Mouse (Mus musculus): ENCODE data around the gene Vps8. TPM values are rescaled to one million over a fixed set of nuclear protein-coding genes. Genes with fewer than 3 reads are reported as not detected.

Gene Vps8
- polyA plus RNA-seq, 2 experiments from 2014 or later = 11.7 to 21.9 TPM

GRCm38 (mm10) chr16:21404631-21405030, 18.3 kb upstream of the Vps8 start:
- no peak for ATAC-seq

- no peak for ATAC-seq
Observed at GRCm38 (mm10) chr16:21405224-21405969, 17.5 kb upstream of the Vps8 start.

GRCm38 (mm10) chr16:21406136-21406535, 16.8 kb upstream of the Vps8 start:
- ATAC-seq = no peak

DNA sequence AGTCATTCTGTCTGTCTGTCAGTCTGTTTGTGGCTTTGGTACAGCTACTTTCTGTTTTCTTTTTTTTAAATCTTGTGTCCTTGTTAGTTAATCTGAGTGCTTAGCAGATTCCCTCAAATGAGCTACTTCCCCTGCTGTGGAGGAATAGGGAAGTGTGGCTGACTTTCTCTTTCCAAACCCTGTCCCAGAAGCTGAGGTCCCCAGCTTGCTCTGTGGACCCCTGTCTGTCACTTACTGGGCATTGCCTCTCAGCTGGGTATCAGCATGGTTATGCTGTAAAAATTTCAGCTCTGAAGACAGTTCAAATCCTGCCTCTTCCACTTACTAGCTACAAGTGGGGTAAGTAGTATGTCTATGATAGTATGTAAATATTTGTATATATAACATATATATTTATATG, 11.1 kb upstream of the Vps8 start:
- no peak for ATAC-seq

DNA sequence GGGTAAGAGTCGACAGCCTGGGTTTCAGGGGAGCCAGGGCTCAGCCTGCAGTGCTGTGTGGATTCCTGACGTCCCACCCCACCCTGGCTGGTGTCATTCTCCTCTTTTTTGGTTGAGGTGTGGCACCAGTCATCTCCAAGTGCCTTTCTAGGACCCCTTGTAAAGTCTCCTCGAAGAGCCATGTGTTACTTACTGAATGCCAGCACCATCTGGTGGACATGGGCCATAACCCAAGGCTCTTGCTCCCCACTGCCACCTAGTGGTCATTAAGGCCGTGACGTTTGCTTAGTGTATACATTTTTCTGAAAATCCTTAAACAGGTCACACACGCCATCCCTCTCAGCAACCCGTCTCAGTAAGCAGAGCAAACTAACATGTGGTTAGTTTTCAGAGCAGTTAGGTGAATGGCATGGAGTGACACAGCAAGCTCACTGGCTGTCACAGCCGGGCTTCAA, 10.3 kb upstream of the Vps8 start:
- peak; percentile 97 for ATAC-seq

DNA sequence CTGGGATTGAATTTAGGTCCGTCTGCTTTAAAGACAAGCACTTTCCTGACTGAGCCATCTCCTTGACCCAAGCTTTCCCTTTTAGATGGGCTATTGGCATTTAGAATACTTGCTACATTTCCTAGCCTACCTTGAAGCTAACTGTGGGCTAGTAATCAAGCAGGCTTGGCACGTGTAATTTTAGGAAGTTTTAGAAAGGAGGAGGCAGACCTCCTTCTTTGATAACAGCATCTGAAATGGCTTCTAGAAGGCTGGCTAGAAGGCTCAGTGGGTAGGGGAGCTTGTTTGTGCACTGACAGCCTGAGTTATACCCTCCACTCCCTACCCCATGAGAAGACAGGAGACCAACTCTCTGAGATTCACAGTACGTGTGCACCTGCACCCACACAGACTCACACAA, 9.1 kb upstream of the Vps8 start:
- no peak for ATAC-seq

DNA sequence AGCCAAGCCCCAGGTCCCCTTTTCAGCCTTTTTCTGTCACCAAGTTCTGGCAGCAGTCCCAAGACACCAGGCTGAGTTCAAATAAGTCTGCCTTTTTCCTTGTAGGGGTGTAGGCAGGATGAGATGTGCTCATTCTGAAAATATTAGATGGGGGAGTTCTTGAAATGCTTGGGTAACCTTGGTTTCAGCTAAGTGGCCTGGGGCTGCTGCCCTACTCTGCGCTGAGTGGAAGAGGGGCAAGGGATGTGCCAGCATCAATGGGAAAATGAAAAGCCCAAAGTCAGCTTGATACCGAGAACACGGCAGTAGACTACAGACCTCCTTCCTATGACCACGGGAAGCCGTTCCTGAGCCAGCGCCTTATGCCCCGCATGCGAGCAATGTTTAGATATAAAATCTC, 7.8 kb upstream of the Vps8 start:
- ATAC-seq = no peak

DNA sequence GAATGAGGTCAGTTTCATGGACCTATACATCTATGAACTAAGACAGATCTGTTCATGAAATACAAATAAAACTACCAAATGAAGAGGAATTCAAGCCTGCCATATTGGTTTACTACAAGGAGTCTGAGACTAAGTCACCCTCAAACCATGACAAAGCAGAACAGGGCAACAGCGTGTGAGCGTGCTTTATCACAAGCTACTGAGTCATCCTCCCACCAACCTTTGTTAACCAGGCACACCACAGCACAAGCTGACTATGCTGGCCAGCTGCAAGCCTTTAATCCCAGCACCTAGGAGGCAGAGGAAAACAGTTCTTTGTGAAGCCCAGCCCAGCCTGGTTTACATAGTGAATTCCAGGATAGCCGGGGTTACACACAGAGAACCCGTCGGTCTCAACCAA, 4.9 kb upstream of the Vps8 start:
- no peak for ATAC-seq

GRCm38 (mm10) chr16:21423546-21423910, 610 bp downstream of the Vps8 start:
- ATAC-seq = peak; percentile 28

- no peak for ATAC-seq
Observed at GRCm38 (mm10) chr16:21428131-21428530, 5.2 kb downstream of the Vps8 start.

DNA sequence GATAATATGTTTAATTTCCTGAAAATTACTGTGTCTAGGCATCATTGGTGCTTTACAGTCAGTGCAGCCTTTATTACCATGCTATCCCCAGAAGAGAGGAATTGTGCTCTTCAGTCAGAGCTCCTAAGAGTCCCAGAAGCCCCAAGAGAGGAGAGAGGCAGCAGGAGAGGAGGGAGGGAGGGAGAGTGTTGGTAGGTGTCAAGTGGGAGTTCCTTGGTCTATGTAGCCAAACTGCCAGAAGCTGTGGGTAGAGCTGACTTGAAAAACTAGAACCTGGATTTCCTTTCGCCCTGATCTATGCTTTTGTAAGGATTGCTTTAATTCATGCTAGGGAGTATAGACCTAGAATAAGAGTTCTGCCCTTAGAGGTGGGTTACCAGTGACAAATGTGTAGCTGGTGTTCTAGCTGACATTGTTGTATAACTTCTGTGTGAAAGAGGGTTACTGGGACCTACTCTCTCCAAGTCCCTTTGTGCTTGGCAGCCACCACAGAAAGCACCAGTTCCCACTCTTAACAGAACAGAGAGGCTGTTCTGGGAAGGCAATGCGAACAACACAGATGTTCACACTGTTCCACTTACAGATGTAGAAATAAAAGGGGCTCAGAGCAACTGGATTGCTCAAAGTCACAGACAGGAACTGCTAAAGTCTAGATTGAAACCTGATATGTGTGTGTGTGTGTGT, 7.6 kb downstream of the Vps8 start:
- ATAC-seq = no peak

DNA sequence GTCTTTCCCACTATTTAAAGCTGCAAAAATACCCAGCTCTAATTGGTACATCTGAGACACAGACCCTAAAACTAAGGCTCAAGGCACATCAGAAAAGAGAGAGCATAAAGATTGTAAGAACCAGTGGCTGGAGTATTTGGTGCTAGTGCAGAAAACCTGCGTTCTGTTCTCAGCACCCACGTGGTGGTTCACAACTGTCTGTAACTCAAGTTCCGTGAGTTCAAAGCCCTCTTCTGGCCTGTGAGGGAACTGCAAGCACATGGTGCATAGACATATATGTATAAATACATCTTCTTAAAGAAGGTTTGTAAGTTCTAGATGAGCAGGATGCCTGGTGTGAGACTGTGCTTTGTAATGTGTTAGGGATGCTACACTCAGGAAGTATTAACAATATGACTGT, 8.7 kb downstream of the Vps8 start:
- no peak for ATAC-seq

DNA sequence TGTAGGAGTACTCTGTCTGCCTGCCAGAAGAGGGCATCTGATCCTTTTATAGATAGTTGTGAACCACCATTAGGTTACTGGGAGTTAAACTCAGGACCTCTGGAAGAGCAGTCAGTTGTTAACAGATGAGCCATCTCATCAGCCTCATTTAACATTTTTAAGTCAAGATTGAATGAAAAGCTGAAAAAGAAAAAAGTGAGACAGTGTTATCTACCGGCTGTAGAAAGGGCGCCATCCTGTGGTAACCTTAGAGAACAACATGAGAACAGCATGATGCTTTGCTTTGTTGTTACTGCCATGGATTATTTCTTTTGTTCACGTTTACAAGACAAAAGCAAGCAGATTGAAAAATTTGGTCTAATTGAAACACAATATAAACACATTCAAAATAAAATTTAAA, 10.6 kb downstream of the Vps8 start:
- ATAC-seq = peak; percentile 37

DNA sequence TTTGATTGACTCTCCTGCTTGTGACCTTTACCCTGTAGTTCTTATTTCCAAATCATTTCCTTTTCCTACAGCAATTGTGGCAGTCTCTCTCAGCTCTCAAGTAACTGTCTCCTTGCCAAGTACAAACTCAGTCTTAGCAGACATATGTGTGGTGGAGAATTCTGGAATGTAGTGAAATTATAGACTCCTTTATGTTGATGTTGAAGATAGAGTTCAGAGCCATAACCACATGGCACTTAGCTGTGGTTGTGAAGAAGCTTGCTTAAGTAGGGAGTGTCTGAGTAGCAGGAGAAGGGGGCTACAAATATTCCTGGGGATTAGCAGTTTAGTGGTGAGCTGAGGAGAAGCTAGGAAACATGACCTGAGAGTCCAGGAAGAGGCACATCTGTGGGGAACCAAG, 18.1 kb downstream of the Vps8 start:
- no peak for ATAC-seq

- ATAC-seq = no peak
Observed at GRCm38 (mm10) chr16:21445026-21445625, 22.2 kb downstream of the Vps8 start.

GRCm38 (mm10) chr16:21447447-21447846, 24.5 kb downstream of the Vps8 start:
- no peak for ATAC-seq

DNA sequence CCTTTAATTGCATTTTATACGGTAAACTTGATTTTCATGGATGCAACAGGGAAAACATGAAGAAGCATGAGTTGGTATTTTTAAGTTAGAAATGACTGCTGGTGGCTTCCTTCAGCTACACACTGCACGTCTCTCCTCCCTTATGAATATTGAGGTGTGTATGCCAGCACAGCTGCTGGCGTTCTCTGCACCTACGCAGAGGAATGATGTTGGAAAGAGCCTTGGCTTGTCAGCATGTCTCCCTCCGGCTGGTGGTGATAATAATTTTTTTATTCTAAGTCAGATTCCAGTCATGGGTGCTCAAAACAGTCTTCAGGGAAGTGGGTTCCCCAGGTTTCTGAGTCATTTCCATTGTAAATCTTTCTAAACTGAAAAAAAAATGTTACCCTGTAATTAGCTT, 25.5 kb downstream of the Vps8 start:
- no peak for ATAC-seq

DNA sequence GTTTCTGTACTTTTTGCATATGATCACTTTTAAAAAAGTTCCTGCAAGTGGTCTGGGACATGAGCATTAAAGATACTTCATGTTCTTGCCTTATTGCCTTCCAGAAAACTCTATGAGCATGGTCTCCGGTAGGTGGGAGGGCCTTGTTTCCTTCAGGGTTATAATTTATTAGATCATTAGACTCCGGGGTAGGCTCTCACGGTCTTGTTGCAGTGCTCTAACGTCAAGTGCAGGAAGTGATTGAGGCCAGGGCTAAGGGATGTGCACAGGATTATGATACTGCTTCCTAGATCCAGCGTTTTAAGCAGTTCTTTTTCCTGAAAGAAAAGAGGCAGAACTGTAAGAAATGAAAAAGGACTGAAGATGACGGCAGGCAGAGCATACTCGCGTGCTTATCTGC, 27.0 kb downstream of the Vps8 start:
- no peak for ATAC-seq

GRCm38 (mm10) chr16:21452569-21452968, 29.7 kb downstream of the Vps8 start:
- ATAC-seq = no peak

GRCm38 (mm10) chr16:21457639-21458369, 34.9 kb downstream of the Vps8 start:
- ATAC-seq = no peak

- ATAC-seq = no peak
Observed at GRCm38 (mm10) chr16:21465868-21466267, 43.0 kb downstream of the Vps8 start.

- no peak for ATAC-seq
Observed at GRCm38 (mm10) chr16:21470416-21470815, 47.5 kb downstream of the Vps8 start.

DNA sequence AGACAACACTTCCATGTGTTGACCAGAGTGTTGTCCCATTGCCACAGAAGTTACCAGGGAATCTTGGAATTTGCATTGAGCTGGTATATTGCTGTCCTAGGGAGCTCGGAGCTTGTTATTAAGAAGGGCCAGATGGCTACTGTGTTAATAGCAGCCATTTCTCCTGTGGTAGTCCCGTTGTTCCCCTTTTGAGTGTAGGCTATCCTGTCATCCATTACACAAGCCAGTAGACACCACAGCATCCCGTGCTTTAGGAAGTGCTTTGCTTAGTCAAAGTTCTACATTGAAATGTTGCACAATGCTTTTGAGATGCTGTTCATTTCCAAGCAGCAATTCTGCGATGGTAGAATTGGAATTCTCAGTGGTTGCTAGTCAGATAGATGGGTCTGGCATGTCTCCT, 54.2 kb downstream of the Vps8 start:
- ATAC-seq = no peak
